17 mouse cellular contexts compared by ENCODE assay signal in the genomic region with DNA sequence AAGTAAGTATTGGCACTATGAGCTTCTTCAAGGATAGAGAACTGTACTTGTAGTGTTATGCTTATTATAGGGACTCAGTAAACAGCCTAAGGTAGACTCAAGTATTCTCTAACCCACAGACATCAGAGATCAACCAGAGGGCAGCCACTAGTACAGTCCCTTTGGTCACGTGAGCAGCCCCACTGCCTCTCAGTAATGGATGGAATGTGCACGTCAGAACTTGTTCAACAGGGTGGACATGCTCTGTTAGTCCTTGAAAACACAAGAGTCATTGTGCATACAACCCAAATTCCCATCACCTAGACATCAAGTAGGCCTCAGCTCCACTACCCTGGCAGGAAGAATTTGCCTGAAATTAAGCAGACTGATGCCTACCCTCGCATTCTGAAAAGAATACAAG. TPM values are rescaled to one million over a fixed set of nuclear protein-coding genes. Genes with fewer than 3 reads are reported as not detected.
A peak's percentile ranks its signal among the peaks of the same experiment; 100 is the strongest.
DNase-seq lines count a peak whose midpoint lies in the region; ATAC-seq and TF ChIP-seq lines count a peak whose summit lies in the region.
"Had no signal": no experiment of that assay in that cellular context is flagged by ENCODE, and none has a peak within 500 bp of the region (broad histone marks: within the 10 kb centered on the region; RNA-seq: fewer than 3 reads in every experiment).

No protein-coding gene starts in this region.

- peaks cover 4% of the 10 kb centered on the region; the same call in 1 of the 2 replicates for H3K36me3 ChIP-seq in spleen, adult 2 months (ENCODE audit: control insufficient read depth, insufficient read depth, low read length)
- H3K36me3 ChIP-seq in splenic B cell, adult 2 months (ENCODE audit: control insufficient read depth, insufficient read depth, low read length, poor library complexity, severe bottlenecking) = no peaks in the 10 kb centered on the region; the same call in none of the 2 replicates
- H3K36me3 ChIP-seq: G1E had no signal

- no peak for ATAC-seq in activated CD4-positive, CD25-positive, alpha-beta regulatory T cell, adult 4 months
- ATAC-seq: forebrain, embryonic 13.5 days; hindbrain, postnatal 0 days had no signal

- H3K27me3 ChIP-seq in spleen, adult 2 months (ENCODE audit: control insufficient read depth, insufficient read depth, low read length) = no peaks in the 10 kb centered on the region
- H3K27me3 ChIP-seq in splenic B cell, adult 2 months (ENCODE audit: control insufficient read depth, insufficient read depth, low read length, poor library complexity, severe bottlenecking) = no peaks in the 10 kb centered on the region
- H3K27me3 ChIP-seq: forebrain, embryonic 13.5 days had no signal

- peaks cover 21% of the 10 kb centered on the region; the same call in 1 of the 2 replicates for H3K4me1 ChIP-seq in spleen, adult 2 months (ENCODE audit: control insufficient read depth, insufficient read depth, insufficient read length)
- H3K4me1 ChIP-seq in lung, adult 2 months (ENCODE audit: control insufficient read depth, insufficient read depth, low read length) = peaks cover 32% of the 10 kb centered on the region
- H3K4me1 ChIP-seq: forebrain, embryonic 13.5 days had no signal

- no peak for TF ChIP-seq CTCF in spleen, adult 2 months (IDR thresholded peaks at IDR 0.05; ENCODE audit: extremely low read depth, insufficient read depth, insufficient read length, insufficient replicate concordance)
- no peak for TF ChIP-seq CTCF in lung, adult 2 months (IDR thresholded peaks at IDR 0.05; ENCODE audit: insufficient read depth, low read length)

- H3K27ac ChIP-seq in spleen, adult 2 months (ENCODE audit: insufficient read depth, low read length) = peak overlapping the region; percentile 5
- H3K27ac ChIP-seq: forebrain, embryonic 13.5 days; hindbrain, postnatal 0 days; liver, embryonic 14.5 days had no signal

- 72% methylated on average over 3 of the region's 3 CpGs for WGBS in spleen, adult 2 months
- 62% methylated on average over 3 of the region's 3 CpGs for WGBS in lung, adult 2 months

- no peak overlapping the region for H3K4me3 ChIP-seq in spleen, adult 2 months (ENCODE audit: extremely low read depth, insufficient read depth, insufficient read length)
- no peak overlapping the region for H3K4me3 ChIP-seq in lung, adult 2 months (replicated peaks; ENCODE audit: extremely low read depth, low read depth, low read length)
- H3K4me3 ChIP-seq: forebrain, embryonic 13.5 days had no signal

- TF ChIP-seq POLR2A in spleen, adult 2 months (IDR thresholded peaks at IDR 0.05; ENCODE audit: low read depth, low read length) = no peak
- TF ChIP-seq POLR2A in lung, adult 2 months (IDR thresholded peaks at IDR 0.05; ENCODE audit: borderline replicate concordance, extremely low read depth, low read depth, low read length) = no peak

- DNase-seq in spleen, adult 2 months (ENCODE audit: low read depth in 1 of 2, low spot score in 2 of 2) = no peak
- no peak for DNase-seq in spleen, postnatal 14 days (ENCODE audit: low spot score in 2 of 2)
- DNase-seq in kidney, adult 9 months = peak; percentile 57
- peak; percentile 62 for DNase-seq in lung, adult 2 months
- DNase-seq in splenic B cell, adult 2 months (ENCODE audit: low read depth, low spot score) = peak; percentile 54
- no peak for DNase-seq in ovary, postnatal 10 days (ENCODE audit: low spot score)
- no peak for DNase-seq in adrenal gland, postnatal 36 days
- DNase-seq: cerebellum, adult 2 months; heart, adult 18-20 months; heart, postnatal 10 days; right cerebral cortex, postnatal 14 days; thymus, postnatal 36 days had no signal

RNA-seq across cellular contexts. Expression of gene 4930523C07Rik, which starts 13.5 kb away (rescaled TPM):
- 37.4 and 37.9 TPM in 2 replicates for polyA plus RNA-seq in spleen, adult 2 months (2012; rRNA removed)
- polyA plus RNA-seq in lung, adult 2 months (2012; rRNA removed) = 29.3 and 31.9 TPM in 2 replicates
- total RNA-seq in adrenal gland, postnatal 36 days (2021) = 10 to 100 TPM; 10.7 to 20.6 TPM
- 100 to 1,000 TPM; 144 to 219 TPM for polyA plus RNA-seq in activated CD4-positive, CD25-positive, alpha-beta regulatory T cell, adult 4 months (2017; shearing (Covaris generic))
- polyA plus RNA-seq: G1E had no signal

Comparison
In these comparisons a context has a peak if more than half of its experiments do, and no peak if none do; other contexts are left out.
1. DNase-seq: peak in kidney, adult 9 months (single experiment), lung, adult 2 months (single experiment) and splenic B cell, adult 2 months (single experiment); none in spleen, adult 2 months (0 of 2), spleen, postnatal 14 days (0 of 2), ovary, postnatal 10 days (single experiment) and adrenal gland, postnatal 36 days (0 of 2).